Mouse (Mus musculus): ENCODE data around the gene Atg4d.
"Not testable (repeated sequence)": the region's sequence is repeated elsewhere in the genome, so short reads cannot be mapped to it uniquely, and the experiment has no call there.

The Atg4d gene

GRCm38 (mm10) chr9:21273520-21274228 lies 8.6 kb downstream of the Atg4d start:
- in situ Hi-C loops (cut with MboI, MseI), result no loop called here

- in situ Hi-C loops (cut with MboI, MseI), result no loop called here
Observed at GRCm38 (mm10) chr9:21274336-21274735, 9.2 kb downstream of the Atg4d start.

GRCm38 (mm10) chr9:21275013-21275710 lies 10.1 kb downstream of the Atg4d start:
- in situ Hi-C loops (cut with MboI, MseI), result no loop called here

GRCm38 (mm10) chr9:21275727-21276126 lies 10.6 kb downstream of the Atg4d start:
- in situ Hi-C loops (cut with MboI, MseI), result no loop called here

- in situ Hi-C loops (cut with MboI, MseI), result no loop called here
Observed at GRCm38 (mm10) chr9:21276307-21276706, 11.2 kb downstream of the Atg4d start.

GRCm38 (mm10) chr9:21277776-21278175 lies 12.7 kb downstream of the Atg4d start:
- in situ Hi-C loops (cut with MboI, MseI), result no loop called here

- in situ Hi-C loops (cut with MboI, MseI), result no loop called here
Observed at GRCm38 (mm10) chr9:21283591-21283990, 18.5 kb downstream of the Atg4d start.

GRCm38 (mm10) chr9:21283994-21284393 lies 18.9 kb downstream of the Atg4d start:
- in situ Hi-C loops (cut with MboI, MseI), result no loop called here

GRCm38 (mm10) chr9:21286753-21287152 lies 21.7 kb downstream of the Atg4d start:
- in situ Hi-C loops (cut with MboI, MseI), result no loop called here

GRCm38 (mm10) chr9:21287571-21288402 lies 22.7 kb downstream of the Atg4d start, which contains the start of gene Kri1:
Gene Kri1, minus strand, starts transcription at chr9:21287969.
- in situ Hi-C loops (cut with MboI, MseI), result no loop called here

GRCm38 (mm10) chr9:21288404-21289336 lies 23.6 kb downstream of the Atg4d start:
- in situ Hi-C loops (cut with MboI, MseI), result no loop called here

- in situ Hi-C loops (cut with MboI, MseI), result no loop called here
Observed at GRCm38 (mm10) chr9:21289337-21289671, 24.2 kb downstream of the Atg4d start.

GRCm38 (mm10) chr9:21290589-21290988 lies 25.5 kb downstream of the Atg4d start:
- in situ Hi-C loops (cut with MboI, MseI), result no loop called here

GRCm38 (mm10) chr9:21291022-21291787 lies 26.1 kb downstream of the Atg4d start, which contains the start of gene Cdkn2d:
Gene Cdkn2d, minus strand, starts transcription at chr9:21291407.
- in situ Hi-C loops (cut with MboI, MseI), result no loop called here

- in situ Hi-C loops (cut with MboI, MseI), result not testable (repeated sequence)
Observed at GRCm38 (mm10) chr9:21291868-21292267, 26.8 kb downstream of the Atg4d start.

GRCm38 (mm10) chr9:21292271-21292670 lies 27.2 kb downstream of the Atg4d start:
- in situ Hi-C loops (cut with MboI, MseI), result no loop called here

- in situ Hi-C loops (cut with MboI, MseI), result no loop called here
Observed at GRCm38 (mm10) chr9:21299014-21299413, 33.9 kb downstream of the Atg4d start.

- in situ Hi-C loops (cut with MboI, MseI), result no loop called here
Observed at GRCm38 (mm10) chr9:21305065-21305464, 40.0 kb downstream of the Atg4d start.

GRCm38 (mm10) chr9:21309150-21309741 lies 44.2 kb downstream of the Atg4d start:
- in situ Hi-C loops (cut with MboI, MseI), result no loop called here

GRCm38 (mm10) chr9:21311695-21312094 lies 46.6 kb downstream of the Atg4d start:
- in situ Hi-C loops (cut with MboI, MseI), result no loop called here

Measured in regulatory T cell (primary cell).